Mouse (Mus musculus): Measurements from ENCODE around the gene Ssxb10. TPM values are rescaled to one million over a fixed set of nuclear protein-coding genes. Genes with fewer than 3 reads are reported as not detected.
"Not testable (repeated sequence)": the region's sequence is repeated elsewhere in the genome, so short reads cannot be mapped to it uniquely, and the experiment has no call there.

Gene Ssxb10
- not detected in 2 replicates for polyA plus RNA-seq (2012; rRNA removed)

- Histone ChIP-seq H3K27ac (ENCODE audit: insufficient read depth, low read length) (no peak within 1 kb of the TSS), H3K4me3 (ENCODE audit: extremely low read depth, insufficient read depth, insufficient read length) (no peak within 1 kb of the TSS), H3K27me3 (ENCODE audit: control insufficient read depth, insufficient read depth, low read length) (no peaks in the 10 kb centered on the region), H3K4me1 (ENCODE audit: control insufficient read depth, insufficient read depth, insufficient read length) (no peaks in the 10 kb centered on the region), H3K36me3 (ENCODE audit: control insufficient read depth, insufficient read depth, low read length) (no peaks in the 10 kb centered on the region)
- TF ChIP-seq POLR2A (IDR thresholded peaks at IDR 0.05; ENCODE audit: low read depth, low read length) = no peak
- TF ChIP-seq CTCF (IDR thresholded peaks at IDR 0.05; ENCODE audit: extremely low read depth, insufficient read depth, insufficient read length, insufficient replicate concordance) = no peak
- WGBS = 55% methylated on average over 2 of the region's 2 CpGs
- no peak for DNase-seq (ENCODE audit: low read depth in 1 of 2, low spot score in 2 of 2)
These were observed at the start of gene Ssxb10 for GRCm38 (mm10) chrX:8327124-8327523. Gene Ssxb10 (plus strand): TSS chrX:8327424.

GRCm38 (mm10) chrX:8288621-8289020 is 38.6 kb upstream of the Ssxb10 start:
- Histone ChIP-seq H3K4me3 (ENCODE audit: extremely low read depth, insufficient read depth, insufficient read length) (no peak overlapping the region), H3K36me3 (ENCODE audit: control insufficient read depth, insufficient read depth, low read length) (no peaks in the 10 kb centered on the region), H3K27ac (ENCODE audit: insufficient read depth, low read length) (no peak overlapping the region), H3K4me1 (ENCODE audit: control insufficient read depth, insufficient read depth, insufficient read length) (no peaks in the 10 kb centered on the region), H3K27me3 (ENCODE audit: control insufficient read depth, insufficient read depth, low read length) (no peaks in the 10 kb centered on the region)
- WGBS = 83% methylated on average over 5 of the region's 5 CpGs
- DNase-seq (ENCODE audit: low read depth in 1 of 2, low spot score in 2 of 2) = no peak
- no peak for TF ChIP-seq CTCF (IDR thresholded peaks at IDR 0.05; ENCODE audit: extremely low read depth, insufficient read depth, insufficient read length, insufficient replicate concordance)
- no peak for TF ChIP-seq POLR2A (IDR thresholded peaks at IDR 0.05; ENCODE audit: low read depth, low read length)

GRCm38 (mm10) chrX:8309302-8309701 is 17.9 kb upstream of the Ssxb10 start:
- DNase-seq (ENCODE audit: low read depth in 1 of 2, low spot score in 2 of 2) = no peak
- no peaks in the 10 kb centered on the region for H3K4me1 ChIP-seq (ENCODE audit: control insufficient read depth, insufficient read depth, insufficient read length)
- 95% methylated on average over 1 of the region's 1 CpGs for WGBS

GRCm38 (mm10) chrX:8314905-8315304 is 12.3 kb upstream of the Ssxb10 start:
- not testable (repeated sequence) for H3K36me3 ChIP-seq (ENCODE audit: control insufficient read depth, insufficient read depth, low read length); H3K27ac ChIP-seq (ENCODE audit: insufficient read depth, low read length); H3K4me1 ChIP-seq (ENCODE audit: control insufficient read depth, insufficient read depth, insufficient read length); H3K4me3 ChIP-seq (ENCODE audit: extremely low read depth, insufficient read depth, insufficient read length); H3K27me3 ChIP-seq (ENCODE audit: control insufficient read depth, insufficient read depth, low read length)
- peak; percentile 5; the same call in 1 of the 2 replicates for TF ChIP-seq CTCF (IDR thresholded peaks at IDR 0.05; ENCODE audit: extremely low read depth, insufficient read depth, insufficient read length, insufficient replicate concordance)
- WGBS = 17% methylated on average over 7 of the region's 7 CpGs
- DNase-seq (ENCODE audit: low read depth in 1 of 2, low spot score in 2 of 2) = peak; percentile 2 to 37

More at GRCm38 (mm10) chrX:8309302-8309701, 17.9 kb upstream of the Ssxb10 start:
- TF ChIP-seq CTCF (IDR thresholded peaks at IDR 0.05; ENCODE audit: extremely low read depth, insufficient read depth, insufficient read length, insufficient replicate concordance) (no peak), POLR2A (IDR thresholded peaks at IDR 0.05; ENCODE audit: low read depth, low read length) (no peak)
- Histone ChIP-seq H3K27me3 (ENCODE audit: control insufficient read depth, insufficient read depth, low read length) (no peaks in the 10 kb centered on the region), H3K36me3 (ENCODE audit: control insufficient read depth, insufficient read depth, low read length) (no peaks in the 10 kb centered on the region), H3K27ac (ENCODE audit: insufficient read depth, low read length) (no peak overlapping the region), H3K4me3 (ENCODE audit: extremely low read depth, insufficient read depth, insufficient read length) (no peak overlapping the region)

- H3K27ac ChIP-seq (ENCODE audit: insufficient read depth, low read length); H3K27me3 ChIP-seq (ENCODE audit: control insufficient read depth, insufficient read depth, low read length); H3K36me3 ChIP-seq (ENCODE audit: control insufficient read depth, insufficient read depth, low read length); H3K4me1 ChIP-seq (ENCODE audit: control insufficient read depth, insufficient read depth, insufficient read length); DNase-seq (ENCODE audit: low read depth in 1 of 2, low spot score in 2 of 2); H3K4me3 ChIP-seq (ENCODE audit: extremely low read depth, insufficient read depth, insufficient read length): not testable (repeated sequence)
- WGBS = 36% methylated on average over 1 of the region's 1 CpGs
These were observed 39.5 kb downstream of the Ssxb10 start, which contains the start of gene Ssxb9 for GRCm38 (mm10) chrX:8366678-8367077. Gene Ssxb9 (plus strand): TSS chrX:8366978.

Other genes with a start within 250 kb of the Ssxb10 start
- gene Was, start 236.9 kb upstream of the Ssxb10 start, polyA plus RNA-seq (2012; rRNA removed) = 52.2 and 65.4 TPM in 2 replicates
- 64.1 and 85.8 TPM in 2 replicates for gene Wdr13, start 194.5 kb upstream of the Ssxb10 start, polyA plus RNA-seq (2012; rRNA removed)
- 89.2 and 95.6 TPM in 2 replicates for gene Rbm3, start 181.5 kb upstream of the Ssxb10 start, polyA plus RNA-seq (2012; rRNA removed)
- 13.9 and 16.5 TPM in 2 replicates for gene Tbc1d25, start 151.2 kb upstream of the Ssxb10 start, polyA plus RNA-seq (2012; rRNA removed)
- gene Ebp, start 133.9 kb upstream of the Ssxb10 start, polyA plus RNA-seq (2012; rRNA removed) = 40.9 and 64.1 TPM in 2 replicates
- gene Porcn, start 120.9 kb upstream of the Ssxb10 start, polyA plus RNA-seq (2012; rRNA removed) = 3.7 and 6.9 TPM in 2 replicates
- gene Ftsj1, start 75.0 kb upstream of the Ssxb10 start, polyA plus RNA-seq (2012; rRNA removed) = 17.0 and 20.3 TPM in 2 replicates
- 33.2 and 39.8 TPM in 2 replicates for gene Slc38a5, start 56.3 kb upstream of the Ssxb10 start, polyA plus RNA-seq (2012; rRNA removed)
- gene Ssxb9, start 39.6 kb downstream of the Ssxb10 start, polyA plus RNA-seq (2012; rRNA removed) = not detected in 2 replicates
- not detected in 2 replicates for gene Ssxb1, start 85.9 kb downstream of the Ssxb10 start, polyA plus RNA-seq (2012; rRNA removed)
- gene Ssxb2, start 134.3 kb downstream of the Ssxb10 start, polyA plus RNA-seq (2012; rRNA removed) = not detected in 2 replicates
- not detected in 2 replicates for gene Gm14459, start 197.5 kb downstream of the Ssxb10 start, polyA plus RNA-seq (2012; rRNA removed)
- not detected in 2 replicates for gene Ssxb6, start 220.8 kb downstream of the Ssxb10 start, polyA plus RNA-seq (2012; rRNA removed)

Measured in spleen, adult 2 months (tissue).